Mouse (Mus musculus) MEL (cell line): ENCODE measurements around the gene Srd5a3.

Experiments used
- CHD1 ChIP-seq: IDR thresholded peaks from 2 replicates; pipeline ENCODE4 v1.6.1; 2012; ENCODE audit warnings: low read depth, mild to moderate bottlenecking, inconsistent platforms, low read length, improper control_type of control experiment
- CTCF ChIP-seq, 3 experiments: IDR thresholded peaks in 2 of 3; conservative IDR thresholded peaks in 1 of 3; 2 replicates each; pipeline ENCODE4 v1.5.1; 2011 to 2012; ENCODE audit warnings: low read length in 3 of 3, low read depth in 2 of 3, mild to moderate bottlenecking in 2 of 3, improper control_type of control experiment in 1 of 3, inconsistent platforms in 1 of 3, mixed read lengths in 1 of 3, moderate library complexity in 1 of 3; ENCODE audit not compliant: control insufficient read depth in 1 of 3, insufficient read depth in 1 of 3, poor library complexity in 1 of 3, severe bottlenecking in 1 of 3
- EP300 ChIP-seq, 2 experiments: IDR thresholded peaks; 2 replicates each; pipeline ENCODE4 v1.6.1; 2011; ENCODE audit warnings: improper control_type of control experiment in 2 of 2, low read length in 2 of 2, low read depth in 1 of 2, mild to moderate bottlenecking in 1 of 2
- JUND ChIP-seq: IDR thresholded peaks from 2 replicates; pipeline ENCODE4 v1.6.1; 2011; ENCODE audit warnings: low read depth, mild to moderate bottlenecking, improper control_type of control experiment, low read length
- NRF1 ChIP-seq: IDR thresholded peaks from 2 replicates; pipeline ENCODE4 v1.6.1; 2014; ENCODE audit warnings: low read depth, mild to moderate bottlenecking, inconsistent platforms, low read length, improper control_type of control experiment, moderate library complexity; ENCODE audit not compliant: poor library complexity, insufficient read depth, severe bottlenecking
- POLR2A ChIP-seq, 2 experiments: IDR thresholded peaks; 2 replicates each; pipeline ENCODE4 v1.6.1; 2011 to 2012; ENCODE audit warnings: low read length in 2 of 2, mild to moderate bottlenecking in 2 of 2, control low read depth in 1 of 2, improper control_type of control experiment in 1 of 2, low read depth in 1 of 2, moderate library complexity in 1 of 2; ENCODE audit not compliant: control insufficient read depth in 1 of 2, insufficient read depth in 1 of 2, poor library complexity in 1 of 2
- POLR2AphosphoS2 ChIP-seq: IDR thresholded peaks from 2 replicates; pipeline ENCODE4 v1.6.1; 2011; ENCODE audit warnings: low read length, improper control_type of control experiment
- RCOR1 ChIP-seq: IDR thresholded peaks from 2 replicates; pipeline ENCODE4 v1.6.1; 2012; ENCODE audit warnings: low read depth, mild to moderate bottlenecking, inconsistent platforms, low read length, improper control_type of control experiment
- USF1 ChIP-seq: IDR thresholded peaks from 2 replicates; pipeline ENCODE4 v1.6.1; 2014; ENCODE audit warnings: low read depth, mild to moderate bottlenecking, inconsistent platforms, low read length, improper control_type of control experiment, moderate library complexity
- ZKSCAN1 ChIP-seq: IDR thresholded peaks from 2 replicates; pipeline ENCODE4 v1.6.1; 2012; ENCODE audit warnings: low read depth, mild to moderate bottlenecking, inconsistent platforms, low read length, improper control_type of control experiment, moderate library complexity
- ZNF384 ChIP-seq: IDR thresholded peaks from 2 replicates; pipeline ENCODE4 v1.6.1; 2012; ENCODE audit warnings: low read depth, mild to moderate bottlenecking, inconsistent platforms, low read length, improper control_type of control experiment

GRCm38 (mm10) chr5:76194377-76194945 lies 54.4 kb downstream of the Srd5a3 start:
- no peak for TF ChIP-seq JUND
- TF ChIP-seq POLR2AphosphoS2: no peak
- no peak for TF ChIP-seq NRF1
- no peak; the same call in 1 of the 2 replicates for TF ChIP-seq RCOR1
- TF ChIP-seq POLR2A (IDR thresholded peaks at IDR 0.05; ENCODE audit: control insufficient read depth in 1 of 2, insufficient read depth in 1 of 2, low read depth in 1 of 2, low read length in 2 of 2, poor library complexity in 1 of 2): no peak
- no peak for TF ChIP-seq CTCF (IDR thresholded peaks at IDR 0.05 in 2 of 3, conservative IDR thresholded peaks at IDR 0.05 in 1 of 3; ENCODE audit: control insufficient read depth in 1 of 3, insufficient read depth in 1 of 3, low read depth in 2 of 3, low read length in 3 of 3, poor library complexity in 1 of 3, severe bottlenecking in 1 of 3)
- no peak for TF ChIP-seq CHD1
- no peak for TF ChIP-seq ZKSCAN1
- peak; percentile 78 to 80 for TF ChIP-seq EP300 (IDR thresholded peaks at IDR 0.05; ENCODE audit: low read depth in 1 of 2, low read length in 2 of 2)
- TF ChIP-seq USF1: no peak
- peak; percentile 65; the same call in 1 of the 2 replicates for TF ChIP-seq ZNF384
